Mouse (Mus musculus) Muller cell, postnatal 12 days (primary cell): ENCODE measurements at regions not wholly inside any gene's neighbourhood (a gene's known extent, or its start where the extent isn't known, plus 50 kb on each side); places are given as distances from the start of the nearest gene placed in this dataset.
A peak's percentile ranks its signal among the peaks of the same experiment; 100 is the strongest.

ENCODE experiments used
- DNase-seq: peaks from one replicate; pipeline ENCODE4 v3.0.0-alpha.2; 2015; ENCODE audit errors: inconsistent ontology term

DNA sequence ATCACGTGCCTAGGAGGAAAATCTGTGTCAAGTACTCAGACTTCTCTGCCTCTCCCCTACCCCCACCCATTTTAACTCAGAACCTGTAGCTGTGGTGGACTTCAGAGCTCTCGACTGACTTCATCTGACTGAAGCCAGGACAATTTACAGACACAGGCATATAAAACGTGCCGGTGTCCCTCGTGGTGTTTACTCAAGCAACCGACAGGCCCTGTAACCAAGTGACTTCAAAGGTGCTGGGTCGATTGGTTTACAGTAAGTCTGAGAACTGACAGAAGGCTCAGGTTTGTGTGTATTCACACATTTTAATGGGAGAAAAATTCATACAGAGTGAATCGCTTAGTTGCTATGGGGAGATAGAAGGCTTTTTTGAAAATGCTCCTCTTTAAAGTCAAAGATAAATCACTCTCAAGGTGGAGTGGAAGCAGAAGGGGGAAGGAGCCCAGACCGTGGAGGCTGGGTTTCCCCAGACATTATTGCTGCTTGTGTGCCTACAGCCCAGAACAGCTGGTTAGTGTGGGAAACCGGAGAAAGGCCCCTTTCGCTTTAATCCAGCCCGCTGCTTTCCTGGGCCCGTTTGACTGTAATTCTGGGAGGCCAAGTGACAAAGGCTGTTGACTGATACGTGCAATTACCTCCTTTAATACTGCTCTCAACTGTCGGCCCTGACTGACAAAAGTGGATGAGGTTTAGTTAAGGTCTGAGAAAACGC is 218.6 kb downstream of the Sox2 start:
- no peak for DNase-seq

DNA sequence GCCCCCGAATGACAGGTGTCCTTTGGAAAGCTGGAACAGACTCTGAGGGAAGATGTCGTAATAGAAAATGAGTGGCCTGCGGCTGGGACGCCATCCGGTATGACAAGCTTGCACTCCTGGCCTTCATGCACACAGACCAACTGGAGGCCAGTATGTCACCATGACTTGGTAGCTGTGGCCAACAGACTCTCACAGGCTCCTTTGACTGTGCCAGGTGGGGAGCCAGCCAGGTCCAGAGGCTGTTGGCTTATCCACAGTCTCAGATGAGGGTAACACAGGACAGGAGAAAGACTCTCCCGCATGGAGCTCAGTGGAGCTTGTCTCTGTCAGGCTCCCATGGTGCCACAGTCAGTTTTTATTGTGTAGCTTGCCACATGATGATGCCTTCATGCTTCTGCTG is 219.7 kb downstream of the Sox2 start:
- DNase-seq, result no peak

DNA sequence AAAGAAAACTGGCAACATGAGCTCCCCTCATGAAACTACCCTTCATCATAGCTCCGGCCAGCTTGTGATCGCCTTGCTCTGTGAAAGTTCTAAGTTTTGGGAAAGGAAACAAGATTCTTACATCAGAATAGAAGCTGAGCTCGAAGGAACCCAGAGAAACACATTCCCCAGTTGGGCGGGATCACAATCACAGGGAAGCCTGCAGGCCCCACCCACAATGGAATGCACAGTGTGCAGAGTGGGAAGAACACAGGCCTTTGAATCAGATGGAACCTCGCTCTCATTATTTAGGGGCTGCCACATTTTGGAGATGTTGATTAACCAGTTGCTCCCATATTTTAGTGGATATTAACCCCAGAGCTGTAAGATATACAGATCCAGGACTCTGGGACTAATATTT is 234.9 kb downstream of the Sox2 start:
- DNase-seq, result no peak

DNA sequence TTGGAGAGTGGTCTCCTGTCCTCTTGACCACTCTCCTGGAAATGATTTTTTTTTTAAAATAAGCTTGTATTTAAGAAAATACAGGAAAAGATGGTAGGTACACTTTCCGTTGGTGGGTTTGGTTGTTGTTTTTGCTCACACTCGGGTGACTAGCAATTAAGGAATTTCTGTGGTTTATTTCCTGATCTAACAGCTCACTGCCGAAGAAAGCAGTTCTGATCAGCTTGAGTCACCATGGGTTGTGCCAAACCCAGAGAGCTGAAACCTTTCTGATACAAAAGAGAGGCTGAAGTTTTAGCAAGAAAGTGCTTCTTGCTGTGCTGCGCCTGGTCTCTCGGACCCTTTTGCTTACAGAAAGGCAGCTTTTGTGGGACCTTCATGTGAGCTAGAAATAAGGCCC is 243.2 kb downstream of the Sox2 start:
- peak; percentile 74 for DNase-seq

DNA sequence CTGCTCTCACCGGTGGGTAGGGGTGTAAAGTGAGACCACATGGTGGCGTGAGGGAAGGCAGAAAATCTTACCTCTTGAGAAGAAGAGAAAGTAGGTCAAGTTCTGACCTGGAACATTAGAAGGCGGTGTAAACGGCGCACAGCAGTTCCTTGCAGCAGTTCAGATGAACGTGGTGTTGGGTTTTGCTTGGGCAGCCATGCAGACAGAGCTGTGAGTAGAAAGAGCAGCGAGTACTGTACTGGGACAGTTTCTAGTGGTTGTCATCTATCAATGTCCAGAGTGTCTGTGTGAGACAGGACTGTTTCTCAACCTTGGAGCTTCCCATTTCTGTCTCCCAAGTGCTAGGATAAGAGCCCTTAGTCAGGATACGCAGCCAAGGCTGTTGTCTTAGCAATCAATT is 252.9 kb downstream of the Sox2 start:
- no peak for DNase-seq

DNA sequence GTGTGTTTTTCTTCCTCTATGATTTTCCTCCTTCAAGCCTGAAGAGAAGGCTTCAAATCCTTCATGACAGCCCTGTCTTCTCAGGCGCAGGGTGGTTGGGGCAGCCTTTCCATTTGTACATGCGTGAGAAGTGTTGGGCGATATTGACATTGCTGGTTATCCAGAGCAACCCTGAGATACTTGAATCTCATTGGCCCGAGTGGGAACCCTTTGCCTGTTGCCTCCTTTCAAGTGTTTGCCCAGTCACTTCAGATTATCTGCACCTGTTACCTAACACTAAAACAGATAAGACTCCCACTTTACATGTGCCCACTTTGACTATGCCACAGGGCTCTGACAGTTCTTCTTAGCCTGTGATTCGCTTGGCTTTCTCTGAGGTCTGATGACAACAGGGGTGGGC is 258.3 kb downstream of the Sox2 start:
- DNase-seq, result no peak

DNA sequence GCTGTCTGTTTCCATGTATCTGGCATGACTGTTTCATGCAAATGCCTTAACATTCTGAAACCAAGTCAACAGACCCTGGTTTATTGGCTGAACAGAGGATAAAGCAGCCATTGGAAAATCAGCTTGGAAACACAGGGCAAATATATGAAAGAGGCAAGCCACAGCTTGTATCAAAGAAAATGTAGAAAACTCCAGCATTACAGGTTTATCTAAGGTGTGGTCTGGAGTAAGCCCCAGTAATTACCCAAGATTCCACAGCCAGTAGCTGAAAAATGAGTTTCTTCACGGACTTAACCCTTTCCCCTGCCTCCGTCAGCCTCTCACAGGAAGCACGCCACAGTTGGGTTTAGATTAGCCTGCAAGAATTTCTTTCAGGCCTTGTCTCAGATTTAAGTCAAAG is 259.1 kb downstream of the Sox2 start:
- DNase-seq, result no peak

DNA sequence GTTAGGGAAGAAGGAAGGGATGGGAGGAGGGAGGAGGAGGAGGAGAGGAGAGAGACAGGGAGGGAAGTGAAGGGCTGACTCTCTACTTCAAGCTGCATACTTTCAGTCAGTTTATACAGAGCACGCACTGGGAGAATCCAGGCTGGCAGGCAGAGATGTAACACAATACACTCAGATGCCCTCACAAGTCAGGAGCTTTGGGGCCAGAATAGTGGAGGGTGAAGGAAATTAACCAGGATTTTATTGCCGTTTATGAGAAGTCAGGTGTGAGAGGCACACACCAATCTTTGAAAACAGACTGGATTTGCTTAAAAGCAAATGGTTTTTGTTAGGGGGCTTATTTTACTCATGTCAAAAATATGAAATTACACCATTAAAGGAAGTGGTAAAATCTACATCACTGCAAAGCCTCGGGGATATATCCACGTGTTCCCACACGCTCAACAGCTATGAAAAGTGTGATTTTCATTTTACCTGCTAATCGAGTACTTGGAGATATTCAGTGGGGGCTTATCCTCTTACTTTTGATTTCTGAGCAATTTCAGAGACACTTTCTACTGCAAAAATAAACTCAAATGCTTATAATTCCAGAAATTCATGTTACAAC is 268.2 kb downstream of the Sox2 start:
- no peak for DNase-seq

DNA sequence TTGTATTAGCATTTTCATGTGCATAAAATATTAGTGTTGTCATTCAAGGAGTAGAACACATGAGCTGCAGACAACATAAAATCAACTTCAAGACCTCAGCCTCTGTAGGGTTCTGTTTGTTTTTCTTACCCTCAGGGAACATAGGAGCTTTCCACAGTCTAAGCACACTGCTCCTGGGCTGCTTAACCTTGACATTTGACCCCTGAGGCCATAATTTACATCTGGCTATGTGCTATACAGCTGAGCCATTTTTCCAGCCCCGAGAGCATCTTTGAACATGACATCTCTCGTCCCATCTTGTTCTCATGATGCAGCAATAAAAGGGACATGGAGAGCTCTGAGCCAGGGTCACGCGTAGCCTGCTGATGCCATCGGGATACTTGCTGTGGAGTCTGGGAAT is 270.3 kb downstream of the Sox2 start:
- DNase-seq, result no peak

DNA sequence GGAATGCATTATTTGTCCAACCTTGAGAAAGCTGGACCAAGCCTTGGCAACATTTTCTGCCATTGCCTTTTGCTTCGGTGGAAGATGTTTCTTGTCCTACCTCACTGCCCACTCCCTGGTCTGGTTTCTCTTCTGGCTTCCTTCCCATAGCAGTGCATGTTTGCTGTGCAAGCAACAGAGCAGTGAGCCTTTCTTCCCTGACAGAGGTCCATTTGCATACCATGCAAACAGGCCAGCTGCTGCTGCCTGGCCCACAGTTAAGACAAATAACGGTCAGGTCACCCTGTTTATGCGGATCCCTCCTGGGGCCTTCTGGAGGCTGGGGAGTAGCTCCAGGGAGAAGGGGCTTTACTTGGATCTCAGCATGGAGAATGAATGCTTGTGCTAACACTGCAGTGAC is 299.7 kb downstream of the Sox2 start:
- peak; percentile 41 for DNase-seq

DNA sequence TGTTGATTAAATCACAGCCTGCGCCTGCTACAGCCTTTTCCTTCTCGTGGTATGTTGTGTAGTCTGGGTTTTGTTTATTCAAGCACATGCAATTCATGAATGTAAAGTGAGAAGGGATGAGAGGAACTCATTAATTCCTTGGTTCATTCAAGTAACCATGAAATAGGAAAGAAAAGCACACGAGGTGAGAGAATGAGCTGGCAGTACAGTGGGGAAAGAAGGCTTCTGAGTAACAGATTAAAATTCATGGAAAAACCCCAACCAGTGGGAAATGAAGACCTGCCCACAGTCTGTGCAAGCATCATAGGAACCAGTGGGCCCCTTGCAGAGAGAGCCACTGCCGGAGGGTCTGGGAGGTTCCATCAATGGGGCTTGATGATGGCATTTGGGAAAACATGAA is 306.0 kb downstream of the Sox2 start:
- DNase-seq, result no peak

DNA sequence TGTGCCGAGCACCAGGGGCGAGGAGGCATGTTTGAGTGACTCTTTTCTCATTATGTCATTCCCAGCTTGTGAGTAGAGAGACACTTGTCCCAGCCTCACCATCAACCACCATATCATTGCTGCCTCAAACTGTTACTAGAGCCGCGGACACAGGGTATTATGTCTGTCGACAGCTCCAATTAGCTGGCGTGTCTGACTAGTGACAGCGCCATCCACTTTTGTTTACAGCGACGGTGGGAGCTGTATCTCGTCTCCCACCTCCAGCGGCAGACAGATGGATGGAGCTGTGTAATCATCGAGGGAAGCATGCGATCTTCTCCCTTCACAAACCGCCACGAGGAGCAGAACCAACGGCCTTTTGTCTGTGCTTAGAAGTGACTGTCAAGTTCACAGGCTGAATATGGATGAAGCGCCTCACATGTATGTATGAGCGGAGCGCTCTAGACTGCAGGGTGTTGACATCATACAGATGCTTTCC is 308.9 kb downstream of the Sox2 start:
- no peak for DNase-seq

DNA sequence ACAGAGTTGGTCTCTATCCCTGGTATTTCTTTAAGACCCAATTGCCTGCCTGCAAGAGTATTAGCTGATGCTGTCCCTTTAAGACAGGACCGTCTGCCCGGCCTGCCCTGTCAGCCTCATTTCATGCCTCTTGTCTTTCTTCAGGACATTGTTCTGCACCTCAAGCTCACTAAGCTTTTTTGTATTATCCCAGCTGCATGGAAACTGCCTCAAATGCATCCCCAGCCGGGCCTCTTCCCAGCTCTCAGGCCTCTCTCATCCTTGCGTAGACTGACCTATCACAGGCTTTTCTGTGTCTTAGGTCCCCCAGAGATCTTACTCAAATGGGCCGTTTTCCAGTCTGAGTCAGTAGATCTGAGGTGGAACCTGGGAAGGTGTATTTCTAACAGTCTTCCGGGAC is 316.2 kb downstream of the Sox2 start:
- no peak for DNase-seq

DNA sequence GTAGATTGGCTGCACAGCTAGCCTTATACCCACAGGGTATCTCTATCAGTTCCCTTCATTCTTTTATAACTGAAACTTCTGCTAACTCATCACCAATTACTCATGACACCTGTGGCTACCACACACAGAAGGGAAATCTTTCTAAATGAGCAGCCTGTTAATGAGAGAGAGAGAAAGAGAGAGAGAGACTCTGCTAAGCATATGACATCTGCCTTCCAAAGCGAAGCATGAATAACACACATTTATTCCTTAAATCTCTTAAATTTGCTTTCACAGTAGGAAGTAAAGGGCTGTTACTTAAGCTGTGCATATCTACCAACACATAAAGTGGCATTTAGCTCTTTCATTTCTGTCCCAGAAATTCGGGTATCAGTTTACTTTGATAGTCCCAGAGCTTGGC is 317.7 kb downstream of the Sox2 start:
- no peak for DNase-seq

DNA sequence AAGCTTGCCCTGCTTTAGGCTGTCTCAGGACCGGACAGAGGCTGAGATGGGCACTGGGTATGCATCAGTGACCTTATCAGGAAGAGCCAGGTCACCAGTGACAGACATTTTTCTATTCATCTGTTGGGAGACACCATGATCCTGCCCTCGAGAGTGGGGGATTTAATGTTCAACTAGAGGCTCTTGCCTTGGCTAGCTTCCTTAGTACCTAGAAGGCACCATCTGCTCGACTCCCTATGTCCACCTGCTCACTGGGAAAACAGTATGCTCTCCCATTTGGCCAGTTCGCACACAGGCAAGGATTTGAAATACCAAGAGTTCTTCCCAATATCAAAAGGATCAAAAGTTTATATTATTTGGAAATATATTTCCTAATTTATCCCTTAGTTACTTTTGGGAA is 321.3 kb downstream of the Sox2 start:
- DNase-seq, result no peak

DNA sequence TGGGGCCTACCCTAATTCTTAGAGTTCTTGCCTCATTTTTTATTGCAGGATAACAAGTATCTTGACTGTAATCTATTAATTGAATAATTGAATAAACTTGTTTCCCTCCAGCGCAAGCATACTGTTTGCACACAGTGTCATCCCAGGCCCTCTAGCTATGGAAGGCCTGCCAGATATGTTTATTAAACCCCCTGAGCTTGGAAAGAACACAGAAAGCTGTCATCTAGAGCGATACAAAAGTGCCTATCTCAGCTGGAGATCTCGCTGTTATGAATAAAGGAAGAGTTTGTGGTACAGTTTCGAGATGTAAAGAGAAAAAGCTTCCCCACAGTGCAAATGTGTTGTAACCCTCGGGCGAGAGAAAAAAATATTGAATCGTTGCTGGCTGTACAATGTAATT is 324.2 kb downstream of the Sox2 start:
- peak; percentile 64 for DNase-seq
